16 mouse cellular contexts compared by ENCODE assay signal in genomic region chr17:49779066-49779465, GRCm38 (mm10).
"Had no signal": no experiment of that assay in that cellular context is flagged by ENCODE, and none has a peak within 500 bp of the region (broad histone marks: within the 10 kb centered on the region; RNA-seq: fewer than 3 reads in every experiment).

No protein-coding gene starts in this region.

- DNase-seq: lung, postnatal 10 days; lung, postnatal 4 days; midbrain, embryonic 14.5 days; retina, postnatal 1 day; right cerebral cortex, postnatal 25 days; spleen, adult 18-20 months; thymus, adult 18-20 months; thymus, postnatal 14 days; thymus, postnatal 36 days had no signal

- H3K4me3 ChIP-seq: midbrain, embryonic 10.5 days; midbrain, embryonic 12.5 days; myocyte; neural tube, embryonic 13.5 days; neural tube, embryonic 15.5 days had no signal

- H3K27me3 ChIP-seq: midbrain, embryonic 12.5 days; neural tube, embryonic 15.5 days had no signal

- H3K4me1 ChIP-seq: midbrain, embryonic 10.5 days; midbrain, embryonic 12.5 days; neural tube, embryonic 13.5 days; neural tube, embryonic 15.5 days had no signal

- H3K36me3 ChIP-seq: midbrain, embryonic 10.5 days; midbrain, embryonic 12.5 days; neural tube, embryonic 13.5 days; neural tube, embryonic 15.5 days had no signal

- ATAC-seq: midbrain, embryonic 16.5 days had no signal

- H3K9me3 ChIP-seq: midbrain, embryonic 10.5 days; midbrain, embryonic 12.5 days; neural tube, embryonic 13.5 days; neural tube, embryonic 15.5 days had no signal

- H3K9ac ChIP-seq: lung, embryonic 14.5 days; midbrain, embryonic 12.5 days; neural tube, embryonic 13.5 days; neural tube, embryonic 15.5 days had no signal

- H3K4me2 ChIP-seq: lung, embryonic 14.5 days; midbrain, embryonic 12.5 days; neural tube, embryonic 13.5 days; neural tube, embryonic 15.5 days had no signal

- H3K27ac ChIP-seq: midbrain, embryonic 10.5 days; midbrain, embryonic 12.5 days; neural tube, embryonic 13.5 days; neural tube, embryonic 15.5 days had no signal
